Mouse (Mus musculus) MEL (cell line): ENCODE results near the gene Mdp1.

ENCODE experiments used
- CTCF ChIP-seq, 3 experiments: IDR thresholded peaks in 2 of 3; conservative IDR thresholded peaks in 1 of 3; 2 replicates each; pipeline ENCODE4 v1.5.1; 2011 to 2012; ENCODE audit warnings: low read length in 3 of 3, low read depth in 2 of 3, mild to moderate bottlenecking in 2 of 3, improper control_type of control experiment in 1 of 3, inconsistent platforms in 1 of 3, mixed read lengths in 1 of 3, moderate library complexity in 1 of 3; ENCODE audit not compliant: control insufficient read depth in 1 of 3, insufficient read depth in 1 of 3, poor library complexity in 1 of 3, severe bottlenecking in 1 of 3
- EP300 ChIP-seq, 2 experiments: IDR thresholded peaks; 2 replicates each; pipeline ENCODE4 v1.6.1; 2011; ENCODE audit warnings: improper control_type of control experiment in 2 of 2, low read length in 2 of 2, low read depth in 1 of 2, mild to moderate bottlenecking in 1 of 2
- GABPA ChIP-seq: IDR thresholded peaks from 2 replicates; pipeline ENCODE4 v1.6.1; 2012; ENCODE audit warnings: low read depth, mild to moderate bottlenecking, inconsistent platforms, low read length, improper control_type of control experiment, moderate library complexity
- GATA1 ChIP-seq: IDR thresholded peaks from 2 replicates; pipeline ENCODE4 v1.6.1; 2011; ENCODE audit warnings: low read depth, low read length, improper control_type of control experiment
- JUND ChIP-seq: IDR thresholded peaks from 2 replicates; pipeline ENCODE4 v1.6.1; 2011; ENCODE audit warnings: low read depth, mild to moderate bottlenecking, improper control_type of control experiment, low read length
- MYC ChIP-seq: IDR thresholded peaks from 2 replicates; pipeline ENCODE4 v1.6.1; 2011; ENCODE audit warnings: low read depth, mild to moderate bottlenecking, low read length, improper control_type of control experiment, moderate library complexity
- NRF1 ChIP-seq: IDR thresholded peaks from 2 replicates; pipeline ENCODE4 v1.6.1; 2014; ENCODE audit warnings: low read depth, mild to moderate bottlenecking, inconsistent platforms, low read length, improper control_type of control experiment, moderate library complexity; ENCODE audit not compliant: poor library complexity, insufficient read depth, severe bottlenecking
- POLR2A ChIP-seq, 2 experiments: IDR thresholded peaks; 2 replicates each; pipeline ENCODE4 v1.6.1; 2011 to 2012; ENCODE audit warnings: low read length in 2 of 2, mild to moderate bottlenecking in 2 of 2, control low read depth in 1 of 2, improper control_type of control experiment in 1 of 2, low read depth in 1 of 2, moderate library complexity in 1 of 2; ENCODE audit not compliant: control insufficient read depth in 1 of 2, insufficient read depth in 1 of 2, poor library complexity in 1 of 2
- POLR2AphosphoS2 ChIP-seq: IDR thresholded peaks from 2 replicates; pipeline ENCODE4 v1.6.1; 2011; ENCODE audit warnings: low read length, improper control_type of control experiment
- SMC3 ChIP-seq: IDR thresholded peaks from 2 replicates; pipeline ENCODE4 v1.6.1; 2011; ENCODE audit warnings: low read depth, low read length, improper control_type of control experiment
- TAL1 ChIP-seq: IDR thresholded peaks from 2 replicates; pipeline ENCODE4 v1.6.1; 2012; ENCODE audit warnings: mild to moderate bottlenecking, inconsistent platforms, low read length, moderate library complexity, mixed read lengths
- ZKSCAN1 ChIP-seq: IDR thresholded peaks from 2 replicates; pipeline ENCODE4 v1.6.1; 2012; ENCODE audit warnings: low read depth, mild to moderate bottlenecking, inconsistent platforms, low read length, improper control_type of control experiment, moderate library complexity
- ZMIZ1 ChIP-seq: IDR thresholded peaks from 2 replicates; pipeline ENCODE4 v1.6.1; 2012; ENCODE audit warnings: low read depth, mild to moderate bottlenecking, inconsistent platforms, low read length, improper control_type of control experiment, moderate library complexity
- ZNF384 ChIP-seq: IDR thresholded peaks from 2 replicates; pipeline ENCODE4 v1.6.1; 2012; ENCODE audit warnings: low read depth, mild to moderate bottlenecking, inconsistent platforms, low read length, improper control_type of control experiment

DNA sequence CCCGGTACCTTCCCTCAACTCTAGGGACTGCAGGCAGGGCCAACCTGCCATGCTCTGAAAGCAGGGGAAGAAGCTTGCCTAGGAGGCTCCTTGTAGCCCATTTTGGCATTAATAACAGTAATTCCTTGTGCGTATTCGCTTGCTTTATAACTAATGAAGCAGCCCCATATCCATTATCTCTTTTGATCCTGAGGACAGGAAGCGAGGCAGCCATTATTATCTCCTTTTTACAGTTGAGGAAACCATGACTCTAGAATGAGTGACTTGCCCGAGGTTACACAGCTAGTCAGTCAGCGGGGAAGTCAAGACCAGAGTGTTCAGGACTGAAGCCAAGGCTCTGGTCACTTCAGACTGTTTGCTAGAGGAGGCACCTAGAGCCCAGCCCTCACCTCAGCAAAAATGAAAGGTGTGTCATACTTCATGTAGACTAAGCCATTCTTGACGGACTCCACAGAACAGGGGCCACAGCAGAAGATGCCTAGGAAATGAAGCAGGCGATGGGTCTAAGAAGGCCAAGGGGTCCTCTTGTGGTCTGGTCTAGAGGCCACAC is 45.8 kb upstream of the Mdp1 start:
- TF ChIP-seq NRF1 (no peak), CTCF (IDR thresholded peaks at IDR 0.05 in 2 of 3, conservative IDR thresholded peaks at IDR 0.05 in 1 of 3; ENCODE audit: control insufficient read depth in 1 of 3, insufficient read depth in 1 of 3, low read depth in 2 of 3, low read length in 3 of 3, poor library complexity in 1 of 3, severe bottlenecking in 1 of 3) (no peak), ZNF384 (no peak), POLR2A (IDR thresholded peaks at IDR 0.05; ENCODE audit: control insufficient read depth in 1 of 2, insufficient read depth in 1 of 2, low read depth in 1 of 2, low read length in 2 of 2, poor library complexity in 1 of 2) (no peak), JUND (no peak), GATA1 (peak; percentile 47; the same call in 1 of the 2 replicates), GABPA (no peak), ZKSCAN1 (no peak), ZMIZ1 (no peak), MYC (no peak), SMC3 (no peak), EP300 (IDR thresholded peaks at IDR 0.05; ENCODE audit: low read depth in 1 of 2, low read length in 2 of 2) (peak; percentile 52; a peak in 3 of 4 replicates), TAL1 (peak; percentile 23), POLR2AphosphoS2 (no peak)
